Mouse (Mus musculus): Measurements from ENCODE around the gene Pofut1. TPM values are rescaled to one million over a fixed set of nuclear protein-coding genes. Genes with fewer than 3 reads are reported as not detected.

Gene Pofut1
- polyA plus RNA-seq, 1 experiment from 2014 or later = 2.8 TPM

- Histone ChIP-seq H3K9ac (replicated peaks; ENCODE audit: low read depth) (peak overlapping the region; percentile 95), H3K36me3 (ENCODE audit: insufficient read depth, low read length) (no peaks in the 10 kb centered on the region; the same call in none of the 2 replicates), H3K9me3 (ENCODE audit: low read length) (no peaks in the 10 kb centered on the region), H3K27me3 (replicated peaks; ENCODE audit: insufficient read depth, low read length) (no peaks in the 10 kb centered on the region), H3K4me2 (replicated peaks; ENCODE audit: low read depth, low read length) (peak overlapping the region; percentile 94), H3K27ac (ENCODE audit: low read length) (peak overlapping the region; percentile 92), H3K4me1 (ENCODE audit: insufficient read depth, low read depth, low read length) (peaks cover 7% of the 10 kb centered on the region; the same call in 1 of the 2 replicates), H3K4me3 (ENCODE audit: low read depth, low read length) (peak overlapping the region; percentile 98)
- WGBS = under 1% methylated on average over 29 of the region's 33 CpGs
- TF ChIP-seq CTCF (IDR thresholded peaks at IDR 0.05) = no peak
- TF ChIP-seq EP300 (IDR thresholded peaks at IDR 0.05) = no peak
- ATAC-seq (peak; percentile 32), DNase-seq (ENCODE audit: low spot score) (peak; percentile 32)
These were observed 565 bp upstream of the Pofut1 start for GRCm38 (mm10) chr2:153240701-153241235.

- ATAC-seq (no peak), DNase-seq (ENCODE audit: low spot score) (no peak)
- Histone ChIP-seq H3K9me3 (ENCODE audit: low read length) (no peaks in the 10 kb centered on the region), H3K36me3 (ENCODE audit: insufficient read depth, low read length) (no peaks in the 10 kb centered on the region), H3K4me3 (ENCODE audit: low read depth, low read length) (0 out of 2 replicates have a peak overlapping the region, but pooled peaks have one; percentile 98), H3K27ac (ENCODE audit: low read length) (no peak overlapping the region), H3K4me1 (ENCODE audit: insufficient read depth, low read depth, low read length) (peaks cover 7% of the 10 kb centered on the region; the same call in 1 of the 2 replicates), H3K9ac (replicated peaks; ENCODE audit: low read depth) (no peak overlapping the region), H3K4me2 (replicated peaks; ENCODE audit: low read depth, low read length) (peak overlapping the region; percentile 94; the same call in 1 of the 2 replicates), H3K27me3 (replicated peaks; ENCODE audit: insufficient read depth, low read length) (no peaks in the 10 kb centered on the region)
- TF ChIP-seq EP300 (IDR thresholded peaks at IDR 0.05) (no peak), CTCF (IDR thresholded peaks at IDR 0.05) (no peak)
- WGBS = 50% methylated on average over 6 of the region's 6 CpGs
These were observed 823 bp downstream of the Pofut1 start for GRCm38 (mm10) chr2:153242156-153242555.

DNA sequence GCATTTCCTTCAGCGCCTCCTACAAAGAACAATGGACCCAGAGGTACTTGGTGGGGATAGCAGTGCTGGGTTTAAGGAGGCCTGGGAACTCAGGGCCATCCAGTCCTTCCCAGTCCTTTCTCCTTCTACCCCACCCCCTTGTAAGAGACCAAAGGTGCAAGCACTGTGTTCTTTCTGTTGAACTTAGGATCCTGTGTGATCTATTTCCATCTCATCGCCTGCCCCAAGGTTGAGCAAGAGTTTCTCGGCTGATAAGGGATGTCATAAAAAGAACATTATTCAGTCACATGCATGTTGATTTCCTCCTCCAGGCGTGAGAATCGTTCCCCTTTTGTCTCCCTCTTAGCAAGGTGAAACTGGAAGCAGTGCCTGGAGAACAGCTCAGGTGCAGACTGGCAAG is 8.4 kb downstream of the Pofut1 start:
- 82% methylated on average over 5 of the region's 5 CpGs for WGBS
- Histone ChIP-seq H3K9ac (replicated peaks; ENCODE audit: low read depth) (no peak overlapping the region), H3K36me3 (ENCODE audit: insufficient read depth, low read length) (no peaks in the 10 kb centered on the region), H3K4me2 (replicated peaks; ENCODE audit: low read depth, low read length) (no peak overlapping the region), H3K9me3 (ENCODE audit: low read length) (no peaks in the 10 kb centered on the region), H3K27ac (ENCODE audit: low read length) (no peak overlapping the region), H3K4me3 (ENCODE audit: low read depth, low read length) (no peak overlapping the region), H3K27me3 (replicated peaks; ENCODE audit: insufficient read depth, low read length) (no peaks in the 10 kb centered on the region), H3K4me1 (ENCODE audit: insufficient read depth, low read depth, low read length) (no peaks in the 10 kb centered on the region)
- TF ChIP-seq CTCF (IDR thresholded peaks at IDR 0.05) = no peak
- no peak for TF ChIP-seq EP300 (IDR thresholded peaks at IDR 0.05)
- DNase-seq (ENCODE audit: low spot score) = no peak
- no peak for ATAC-seq

GRCm38 (mm10) chr2:153256604-153257003 is 15.3 kb downstream of the Pofut1 start:
- Histone ChIP-seq H3K4me1 (ENCODE audit: insufficient read depth, low read depth, low read length) (no peaks in the 10 kb centered on the region), H3K9ac (replicated peaks; ENCODE audit: low read depth) (no peak overlapping the region), H3K4me3 (ENCODE audit: low read depth, low read length) (no peak overlapping the region), H3K27ac (ENCODE audit: low read length) (no peak overlapping the region), H3K9me3 (ENCODE audit: low read length) (no peaks in the 10 kb centered on the region), H3K36me3 (ENCODE audit: insufficient read depth, low read length) (no peaks in the 10 kb centered on the region), H3K4me2 (replicated peaks; ENCODE audit: low read depth, low read length) (no peak overlapping the region), H3K27me3 (replicated peaks; ENCODE audit: insufficient read depth, low read length) (no peaks in the 10 kb centered on the region)
- ATAC-seq (no peak), DNase-seq (ENCODE audit: low spot score) (no peak)
- no peak for TF ChIP-seq CTCF (IDR thresholded peaks at IDR 0.05)
- no peak for TF ChIP-seq EP300 (IDR thresholded peaks at IDR 0.05)
- 79% methylated on average over 2 of the region's 2 CpGs for WGBS

GRCm38 (mm10) chr2:153259030-153259863 is 17.9 kb downstream of the Pofut1 start:
- Histone ChIP-seq H3K27ac (ENCODE audit: low read length) (no peak overlapping the region), H3K4me3 (ENCODE audit: low read depth, low read length) (no peak overlapping the region), H3K4me1 (ENCODE audit: insufficient read depth, low read depth, low read length) (no peaks in the 10 kb centered on the region), H3K4me2 (replicated peaks; ENCODE audit: low read depth, low read length) (no peak overlapping the region), H3K27me3 (replicated peaks; ENCODE audit: insufficient read depth, low read length) (no peaks in the 10 kb centered on the region), H3K36me3 (ENCODE audit: insufficient read depth, low read length) (0 out of 2 replicates have a peak, but pooled peaks cover 6% of the 10 kb centered on the region), H3K9ac (replicated peaks; ENCODE audit: low read depth) (no peak overlapping the region), H3K9me3 (ENCODE audit: low read length) (no peaks in the 10 kb centered on the region)
- TF ChIP-seq EP300 (IDR thresholded peaks at IDR 0.05) = no peak
- TF ChIP-seq CTCF (IDR thresholded peaks at IDR 0.05) = no peak
- ATAC-seq = peak; percentile 62
- DNase-seq (ENCODE audit: low spot score) = peak; percentile 35
- WGBS = 45% methylated on average over 12 of the region's 12 CpGs

DNA sequence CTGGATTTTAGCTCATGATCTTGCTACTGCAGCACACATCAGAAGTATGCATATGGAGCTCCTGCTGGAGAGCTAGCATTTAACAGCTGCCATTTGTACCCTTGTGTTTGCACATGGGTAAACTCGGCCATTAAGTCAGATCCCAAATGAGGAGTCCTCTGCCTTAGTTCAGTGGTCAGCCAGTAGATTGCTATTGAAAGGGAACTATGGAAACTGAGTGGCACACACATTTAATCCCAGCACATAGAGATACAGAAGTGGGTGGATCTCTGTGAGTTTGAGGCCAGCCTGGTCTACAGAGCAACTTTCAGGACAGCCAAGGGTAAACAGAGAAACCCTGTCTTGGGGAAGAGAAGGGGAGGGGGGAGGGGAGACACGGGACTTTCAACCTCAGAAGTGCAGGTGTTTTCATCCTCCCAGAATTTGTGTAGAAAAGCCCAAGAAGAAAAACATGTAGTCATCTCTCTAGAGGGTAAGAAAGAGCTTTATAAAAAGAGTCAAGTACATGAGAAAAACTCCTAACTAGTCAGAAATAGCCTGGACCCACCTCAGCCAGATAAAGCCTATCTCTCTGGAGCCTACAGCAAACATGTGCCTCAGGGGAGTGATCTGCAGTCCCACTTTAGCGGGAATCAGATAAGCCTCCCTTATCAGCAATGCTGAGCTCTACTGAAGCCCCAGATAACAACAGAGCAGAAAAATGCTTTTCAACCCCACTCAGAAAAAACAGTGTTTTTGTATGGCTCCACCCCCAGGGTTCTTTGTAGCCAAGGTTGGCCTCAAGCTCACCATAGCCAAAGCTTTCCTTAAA is 18.7 kb downstream of the Pofut1 start:
- no peak overlapping the region for H3K4me3 ChIP-seq (ENCODE audit: low read depth, low read length)
- 0 out of 2 replicates have a peak, but pooled peaks cover 6% of the 10 kb centered on the region for H3K36me3 ChIP-seq (ENCODE audit: insufficient read depth, low read length)
- H3K4me2 ChIP-seq (replicated peaks; ENCODE audit: low read depth, low read length) = no peak overlapping the region
- TF ChIP-seq CTCF (IDR thresholded peaks at IDR 0.05) (no peak), EP300 (IDR thresholded peaks at IDR 0.05) (no peak)
- H3K27ac ChIP-seq (ENCODE audit: low read length) = no peak overlapping the region
- ATAC-seq (peak; percentile 43; the same call in 1 of the 2 replicates), DNase-seq (ENCODE audit: low spot score) (no peak)
- no peaks in the 10 kb centered on the region for H3K4me1 ChIP-seq (ENCODE audit: insufficient read depth, low read depth, low read length)
- no peaks in the 10 kb centered on the region for H3K27me3 ChIP-seq (replicated peaks; ENCODE audit: insufficient read depth, low read length)
- no peaks in the 10 kb centered on the region for H3K9me3 ChIP-seq (ENCODE audit: low read length)
- no peak overlapping the region for H3K9ac ChIP-seq (replicated peaks; ENCODE audit: low read depth)
- WGBS = 32% methylated on average over 3 of the region's 3 CpGs

Data from lung, postnatal 0 days (tissue).